Mouse (Mus musculus): Measurements from ENCODE around the gene Ak1. TPM values are rescaled to one million over a fixed set of nuclear protein-coding genes. Genes with fewer than 3 reads are reported as not detected.

Ak1 gene
- total and polyA plus RNA-seq, 2 experiments from 2014 or later = 572 to 721 TPM

DNA sequence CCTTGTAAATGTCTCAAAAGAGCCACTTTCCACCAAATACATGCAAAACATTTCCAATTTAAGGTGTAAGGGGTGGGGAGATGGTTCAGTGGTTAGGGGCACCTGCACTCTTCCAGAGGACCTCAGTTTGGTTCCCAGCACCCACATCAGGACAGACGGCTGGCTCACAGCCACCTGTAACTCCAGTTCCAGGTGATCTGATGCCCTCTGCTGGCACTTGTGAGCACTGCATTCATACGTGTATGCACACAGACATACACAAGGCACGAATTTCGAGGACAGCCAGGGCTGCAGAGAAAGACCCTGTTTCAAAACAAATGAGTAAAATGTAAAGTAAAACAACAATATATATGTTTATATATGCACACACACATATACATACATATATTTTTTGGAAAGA, 4.0 kb upstream of the Ak1 start:
- H3K36me3 ChIP-seq (replicated peaks; ENCODE audit: control insufficient read depth, insufficient read depth, low read length) = peaks cover 52% of the 10 kb centered on the region
- no peaks in the 10 kb centered on the region for H3K27me3 ChIP-seq (ENCODE audit: control insufficient read depth, insufficient read depth, low read length)
- 95% methylated on average over 4 of the region's 4 CpGs for WGBS
- no peak overlapping the region for H3K27ac ChIP-seq (ENCODE audit: low read depth)
- TF ChIP-seq CTCF (IDR thresholded peaks at IDR 0.05; ENCODE audit: low read depth) (peak; percentile 36), EP300 (IDR thresholded peaks at IDR 0.05; ENCODE audit: low read depth) (no peak)
- DNase-seq (ENCODE audit: low spot score) (no peak), ATAC-seq (ENCODE audit: insufficient read depth, low read depth) (no peak)
- H3K4me1 ChIP-seq (ENCODE audit: control insufficient read depth, insufficient read depth) = peaks cover 28% of the 10 kb centered on the region
- H3K9me3 ChIP-seq (replicated peaks; ENCODE audit: control insufficient read depth, low read length) = no peaks in the 10 kb centered on the region
- no peak overlapping the region for H3K9ac ChIP-seq (replicated peaks; ENCODE audit: low read depth, low read length)
- H3K4me3 ChIP-seq (ENCODE audit: low read depth, low read length) = no peak overlapping the region
- no peak overlapping the region for H3K4me2 ChIP-seq (ENCODE audit: low read depth, low read length)

GRCm38 (mm10) chr2:32618051-32618450, 3.5 kb upstream of the Ak1 start:
- Histone ChIP-seq H3K27me3 (ENCODE audit: control insufficient read depth, insufficient read depth, low read length) (no peaks in the 10 kb centered on the region), H3K4me1 (ENCODE audit: control insufficient read depth, insufficient read depth) (peaks cover 32% of the 10 kb centered on the region), H3K4me2 (ENCODE audit: low read depth, low read length) (no peak overlapping the region), H3K36me3 (replicated peaks; ENCODE audit: control insufficient read depth, insufficient read depth, low read length) (peaks cover 51% of the 10 kb centered on the region), H3K27ac (ENCODE audit: low read depth) (no peak overlapping the region), H3K9me3 (replicated peaks; ENCODE audit: control insufficient read depth, low read length) (no peaks in the 10 kb centered on the region), H3K4me3 (ENCODE audit: low read depth, low read length) (no peak overlapping the region), H3K9ac (replicated peaks; ENCODE audit: low read depth, low read length) (no peak overlapping the region)
- TF ChIP-seq EP300 (IDR thresholded peaks at IDR 0.05; ENCODE audit: low read depth) (no peak), CTCF (IDR thresholded peaks at IDR 0.05; ENCODE audit: low read depth) (no peak)
- ATAC-seq (ENCODE audit: insufficient read depth, low read depth) (no peak), DNase-seq (ENCODE audit: low spot score) (no peak)
- WGBS = 82% methylated on average over 9 of the region's 9 CpGs

DNA sequence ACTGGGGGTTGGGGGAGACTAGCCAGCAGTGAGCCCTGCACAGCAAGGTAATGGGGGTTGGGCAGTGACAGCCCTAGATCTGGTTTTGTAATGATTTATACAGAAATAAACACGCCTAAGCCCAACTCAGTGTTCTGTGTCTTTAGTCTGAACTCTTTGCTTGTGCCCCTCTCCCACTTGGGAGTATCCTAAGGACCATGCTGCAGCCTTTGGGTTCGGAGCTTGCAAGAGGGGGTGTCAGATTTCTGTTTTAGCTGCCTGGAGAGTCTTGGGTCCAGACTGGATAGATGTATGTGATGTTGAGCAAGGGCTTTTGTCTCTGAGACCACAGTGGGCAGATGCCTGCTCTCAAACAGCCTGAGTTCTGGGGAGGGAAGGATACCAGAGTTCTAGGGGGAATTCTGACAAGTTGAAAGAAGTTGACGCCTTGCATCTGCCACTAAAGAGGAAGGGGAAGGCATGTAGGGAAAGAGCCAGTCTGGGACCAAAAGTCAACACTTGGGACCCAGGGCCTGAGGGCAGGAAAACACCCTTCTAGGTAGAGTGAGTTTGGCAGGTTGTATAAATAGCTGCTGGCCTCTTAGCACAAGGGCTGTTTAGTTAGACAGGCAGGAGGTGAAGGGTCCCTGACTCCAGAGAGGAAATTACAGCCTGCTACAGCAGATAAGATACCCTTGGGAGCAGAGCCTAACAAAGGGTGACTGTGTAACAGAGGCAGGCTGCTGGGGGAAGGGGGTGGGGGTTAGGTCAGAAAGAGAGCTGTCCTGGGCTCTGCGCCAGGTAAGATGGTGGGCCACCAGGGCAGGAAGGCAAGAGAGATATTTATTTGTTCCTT, 659 bp upstream of the Ak1 start:
- Histone ChIP-seq H3K36me3 (replicated peaks; ENCODE audit: control insufficient read depth, insufficient read depth, low read length) (peaks cover 25% of the 10 kb centered on the region; the same call in 1 of the 2 replicates), H3K4me2 (ENCODE audit: low read depth, low read length) (peak overlapping the region; percentile 36), H3K27me3 (ENCODE audit: control insufficient read depth, insufficient read depth, low read length) (no peaks in the 10 kb centered on the region), H3K9me3 (replicated peaks; ENCODE audit: control insufficient read depth, low read length) (no peaks in the 10 kb centered on the region), H3K27ac (ENCODE audit: low read depth) (peak overlapping the region; percentile 94), H3K9ac (replicated peaks; ENCODE audit: low read depth, low read length) (peak overlapping the region; percentile 35), H3K4me3 (ENCODE audit: low read depth, low read length) (no peak overlapping the region), H3K4me1 (ENCODE audit: control insufficient read depth, insufficient read depth) (peaks cover 42% of the 10 kb centered on the region)
- DNase-seq (ENCODE audit: low spot score) (peak; percentile 98), ATAC-seq (ENCODE audit: insufficient read depth, low read depth) (peak; percentile 80)
- 11% methylated on average over 4 of the region's 4 CpGs for WGBS
- TF ChIP-seq EP300 (IDR thresholded peaks at IDR 0.05; ENCODE audit: low read depth) = peak; percentile 99
- TF ChIP-seq CTCF (IDR thresholded peaks at IDR 0.05; ENCODE audit: low read depth) = no peak

DNA sequence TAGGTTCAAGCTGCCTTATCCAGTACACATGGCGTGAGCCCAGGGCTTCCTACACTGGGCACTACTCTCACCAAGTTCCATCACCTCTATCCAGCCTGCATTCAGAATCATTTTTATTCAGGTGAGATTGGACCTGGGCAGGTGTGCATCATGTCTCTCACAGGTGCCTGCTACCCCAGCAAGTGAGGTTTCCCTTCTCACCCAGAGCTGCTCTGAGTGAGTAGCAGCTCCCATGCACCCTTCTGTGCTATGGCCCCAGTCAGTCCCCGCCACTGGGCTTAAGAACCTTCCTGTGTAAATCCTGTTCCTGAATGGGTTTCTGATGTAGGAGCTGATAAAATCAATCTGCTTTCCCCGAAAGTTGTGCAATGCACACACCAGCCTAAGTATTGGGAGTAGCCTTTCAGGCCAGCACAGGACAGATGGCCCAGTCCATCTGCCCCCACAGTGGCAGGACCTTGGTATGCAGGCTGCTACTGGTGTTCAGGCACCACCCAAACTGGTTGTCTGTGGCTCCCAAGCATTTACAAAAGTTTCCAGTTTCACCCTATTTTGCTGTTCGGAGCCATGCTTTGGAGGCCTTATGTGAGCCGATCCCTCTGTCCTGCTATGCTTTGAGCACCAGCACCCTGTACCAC, 2.7 kb downstream of the Ak1 start:
- no peaks in the 10 kb centered on the region for H3K9me3 ChIP-seq (replicated peaks; ENCODE audit: control insufficient read depth, low read length)
- 74% methylated on average over 5 of the region's 5 CpGs for whole genome bisulfite sequencing
- peak overlapping the region; percentile 98 for H3K27ac ChIP-seq (ENCODE audit: low read depth)
- no peaks in the 10 kb centered on the region for H3K27me3 ChIP-seq (ENCODE audit: control insufficient read depth, insufficient read depth, low read length)
- no peak overlapping the region for H3K9ac ChIP-seq (replicated peaks; ENCODE audit: low read depth, low read length)
- DNase-seq (ENCODE audit: low spot score) (no peak), ATAC-seq (ENCODE audit: insufficient read depth, low read depth) (no peak)
- 0 out of 2 replicates have a peak, but pooled peaks cover 1% of the 10 kb centered on the region for H3K36me3 ChIP-seq (replicated peaks; ENCODE audit: control insufficient read depth, insufficient read depth, low read length)
- H3K4me1 ChIP-seq (ENCODE audit: control insufficient read depth, insufficient read depth) = peaks cover 60% of the 10 kb centered on the region
- no peak overlapping the region for H3K4me2 ChIP-seq (ENCODE audit: low read depth, low read length)
- H3K4me3 ChIP-seq (ENCODE audit: low read depth, low read length) = no peak overlapping the region
- TF ChIP-seq CTCF (IDR thresholded peaks at IDR 0.05; ENCODE audit: low read depth) = no peak
- no peak for TF ChIP-seq EP300 (IDR thresholded peaks at IDR 0.05; ENCODE audit: low read depth)

GRCm38 (mm10) chr2:32625212-32625872, 3.8 kb downstream of the Ak1 start:
- Histone ChIP-seq H3K4me1 (ENCODE audit: control insufficient read depth, insufficient read depth) (peaks cover 56% of the 10 kb centered on the region), H3K36me3 (replicated peaks; ENCODE audit: control insufficient read depth, insufficient read depth, low read length) (0 out of 2 replicates have a peak, but pooled peaks cover 4% of the 10 kb centered on the region), H3K9ac (replicated peaks; ENCODE audit: low read depth, low read length) (peak overlapping the region; percentile 69), H3K27ac (ENCODE audit: low read depth) (peak overlapping the region; percentile 98), H3K4me2 (ENCODE audit: low read depth, low read length) (peak overlapping the region; percentile 65), H3K27me3 (ENCODE audit: control insufficient read depth, insufficient read depth, low read length) (no peaks in the 10 kb centered on the region), H3K4me3 (ENCODE audit: low read depth, low read length) (peak overlapping the region; percentile 42), H3K9me3 (replicated peaks; ENCODE audit: control insufficient read depth, low read length) (no peaks in the 10 kb centered on the region)
- WGBS = 7% methylated on average over 13 of the region's 13 CpGs
- DNase-seq (ENCODE audit: low spot score) (peak; percentile 90), ATAC-seq (ENCODE audit: insufficient read depth, low read depth) (peak; percentile 59)
- TF ChIP-seq EP300 (IDR thresholded peaks at IDR 0.05; ENCODE audit: low read depth) (no peak), CTCF (IDR thresholded peaks at IDR 0.05; ENCODE audit: low read depth) (peak; percentile 9; the same call in 1 of the 2 replicates)

Data from heart, postnatal 0 days (tissue).